Mouse (Mus musculus) thymus, postnatal 36 days (tissue): ENCODE data around the gene Taf1c.

Experiments used
- DNase-seq, 2 experiments: peaks; one replicate each; pipeline ENCODE4 v3.0.0; 2022; ENCODE audit warnings: mixed read lengths in 2 of 2

The Taf1c gene

GRCm38 (mm10) chr8:119569881-119570280, 35.1 kb downstream of the Taf1c start:
- peak; percentile 77 to 87 for DNase-seq

GRCm38 (mm10) chr8:119568951-119569350, 36.1 kb downstream of the Taf1c start:
- DNase-seq: peak in 1 of 2 experiments; percentile 30

DNA sequence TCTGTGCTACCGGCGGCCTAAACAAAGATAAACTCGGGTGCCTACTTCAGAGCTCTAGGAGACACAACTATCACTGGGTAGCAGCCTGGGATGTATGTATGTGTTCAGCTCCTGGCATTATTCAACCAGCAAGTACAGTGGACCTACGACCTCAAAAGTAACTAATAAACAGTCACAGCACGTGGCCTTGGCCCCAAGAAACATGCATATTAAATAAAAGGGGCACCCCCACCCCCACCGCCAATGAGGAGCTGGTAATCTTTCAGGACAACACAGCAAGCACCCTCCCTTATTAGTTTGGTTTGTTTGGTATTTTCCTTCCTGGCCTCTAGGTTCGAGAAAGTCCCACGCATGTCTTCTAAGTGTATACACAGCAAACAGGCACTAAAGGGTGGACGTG, 36.8 kb downstream of the Taf1c start:
- DNase-seq: no peak

DNA sequence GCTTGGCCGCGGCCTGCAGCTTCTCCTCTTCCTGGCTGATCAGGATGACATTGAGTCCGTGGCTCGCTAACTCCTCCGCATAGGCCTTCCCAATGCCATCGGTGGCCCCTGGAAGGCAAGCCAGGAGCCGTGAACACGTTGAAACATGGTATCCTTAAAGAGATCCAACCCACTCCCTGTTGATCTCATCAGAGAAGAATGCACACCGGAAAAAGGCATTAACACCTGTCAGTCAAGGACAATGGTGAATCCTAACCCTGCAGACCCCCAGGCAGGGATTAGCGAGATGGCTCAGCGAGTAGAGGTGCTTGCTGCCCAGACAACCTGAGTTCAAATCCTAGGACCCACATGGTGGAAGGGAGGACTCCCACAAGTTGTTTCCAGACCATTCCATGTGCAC, 38.7 kb downstream of the Taf1c start:
- no peak for DNase-seq

GRCm38 (mm10) chr8:119563849-119564251, 41.2 kb downstream of the Taf1c start:
- DNase-seq: peak; percentile 54 to 61

- no peak for DNase-seq
Observed at GRCm38 (mm10) chr8:119559402-119559720, 45.7 kb downstream of the Taf1c start.

GRCm38 (mm10) chr8:119558603-119559401, 46.2 kb downstream of the Taf1c start, which contains the start of gene Mbtps1:
Mbtps1 (minus strand) TSS chr8:119558735.
- DNase-seq: peak; percentile 98 to 99

DNA sequence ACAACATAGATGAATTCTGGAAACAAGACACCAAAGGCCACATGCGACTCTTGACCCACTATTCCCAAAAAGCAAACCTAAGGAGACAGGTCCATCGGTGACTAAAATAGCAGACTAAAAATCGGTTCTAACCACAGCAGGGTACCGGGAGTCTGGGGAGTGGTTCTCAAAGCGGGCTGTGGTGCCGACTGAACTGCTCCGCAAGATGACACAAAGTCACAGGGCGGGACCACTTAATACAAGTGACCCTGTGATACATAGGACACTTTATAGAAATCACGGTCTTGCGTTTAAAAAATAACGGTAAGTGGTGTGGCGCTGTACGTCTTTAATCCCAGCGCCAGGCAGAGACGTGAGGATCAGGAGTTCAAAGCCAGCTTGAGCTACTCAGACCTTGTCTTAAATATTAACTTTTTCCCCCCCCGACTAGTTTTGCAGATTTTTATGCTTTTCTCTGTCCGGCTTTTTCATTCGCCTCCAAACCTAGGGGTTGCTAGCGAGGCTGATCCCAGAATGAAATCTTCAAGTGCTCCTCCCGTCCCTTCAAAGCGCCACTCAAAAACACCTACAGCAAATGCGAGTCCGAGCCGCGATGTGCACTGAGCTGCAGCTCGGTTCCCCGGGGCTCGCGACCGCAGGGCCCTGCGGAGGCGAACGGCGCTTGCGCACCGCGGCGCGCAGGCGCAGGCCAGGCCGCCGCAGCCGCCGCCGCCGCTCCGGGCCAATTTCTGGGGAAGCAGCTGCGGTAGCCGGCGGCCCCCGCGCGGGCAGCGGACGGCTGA, 47.0 kb downstream of the Taf1c start:
- no peak for DNase-seq

GRCm38 (mm10) chr8:119557132-119557531, 47.9 kb downstream of the Taf1c start:
- no peak for DNase-seq

DNA sequence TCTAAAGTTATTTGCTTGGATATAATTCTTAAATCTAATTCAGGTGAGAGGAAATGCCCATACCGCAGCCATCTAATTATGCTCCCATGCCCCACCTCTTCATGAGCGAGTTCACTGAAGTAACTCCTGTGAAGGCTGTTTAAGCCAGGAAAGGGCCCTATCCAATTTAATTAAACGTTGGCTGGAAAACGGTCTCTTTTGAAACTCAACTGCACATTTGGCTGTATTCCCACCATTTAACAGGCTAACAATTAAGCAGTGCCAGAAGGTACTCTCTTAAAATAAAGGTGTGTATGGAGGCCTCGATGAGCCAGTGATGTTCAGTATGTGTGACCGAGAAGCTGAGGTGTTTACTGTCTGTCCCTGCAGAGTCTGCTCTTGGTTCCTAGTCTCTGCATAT, 49.2 kb downstream of the Taf1c start:
- DNase-seq: no peak

- no peak for DNase-seq
Observed at GRCm38 (mm10) chr8:119552967-119553366, 52.1 kb downstream of the Taf1c start.

DNA sequence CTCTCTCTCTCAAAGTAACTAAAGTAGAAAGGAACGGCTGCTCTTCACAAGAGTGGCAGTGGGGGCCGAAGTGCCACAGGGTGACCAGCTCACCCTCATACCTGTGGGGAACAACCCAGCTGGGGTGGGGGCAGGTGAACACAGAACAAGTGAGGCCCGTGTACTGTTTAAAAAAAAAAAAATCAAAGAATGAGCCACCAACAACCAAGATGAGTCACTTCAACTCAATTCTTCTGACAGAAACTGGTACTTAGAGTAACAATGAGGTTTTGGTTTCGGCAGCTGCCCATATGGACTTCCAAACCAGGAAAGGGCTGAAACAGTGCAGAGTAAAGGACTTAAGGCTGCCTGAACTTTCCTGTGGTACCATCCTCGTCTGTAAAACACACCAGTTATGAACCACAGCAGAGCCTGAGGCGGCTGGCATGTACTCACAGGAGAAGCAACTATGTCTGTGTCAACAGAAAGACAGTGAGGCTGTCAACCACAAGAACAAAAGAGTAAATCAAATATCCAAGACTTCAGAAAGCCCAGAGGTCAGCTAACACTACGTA, 56.4 kb downstream of the Taf1c start:
- no peak for DNase-seq
